Mouse (Mus musculus): ENCODE measurements around the gene Epn2. TPM values are rescaled to one million over a fixed set of nuclear protein-coding genes. Genes with fewer than 3 reads are reported as not detected.
A peak's percentile ranks its signal among the peaks of the same experiment; 100 is the strongest.

Gene Epn2
- total and polyA plus RNA-seq, 2 experiments from 2014 or later, result 74.3 to 74.9 TPM

DNA sequence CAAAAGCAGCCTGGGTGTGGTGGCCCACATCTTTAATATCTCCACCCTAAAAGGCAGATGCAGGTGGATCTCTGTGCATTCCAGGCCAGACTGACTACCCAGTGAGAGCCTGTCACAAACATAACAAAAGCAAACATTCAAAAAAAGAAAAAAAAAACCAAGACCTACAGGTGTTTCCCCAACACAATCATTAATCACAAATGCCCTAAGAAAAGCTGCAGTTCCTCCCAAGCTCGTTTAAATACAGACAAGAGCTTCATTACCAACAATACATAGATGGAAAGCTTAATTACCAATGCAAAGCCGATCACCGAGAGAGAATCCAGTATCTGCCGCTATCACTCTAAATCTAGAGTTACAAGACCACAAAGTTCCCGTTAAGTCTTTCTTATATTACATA lies 1.5 kb downstream of the Epn2 start:
- TF ChIP-seq CTCF (IDR thresholded peaks at IDR 0.05), result no peak
- ATAC-seq (ENCODE audit: low FRiP score) (no peak), DNase-seq (ENCODE audit: low spot score) (no peak)
- 0 out of 2 replicates have a peak, but pooled peaks cover 7% of the 10 kb centered on the region for H3K4me1 ChIP-seq (ENCODE audit: insufficient read depth, low read length)
- H3K36me3 ChIP-seq (ENCODE audit: insufficient read depth, low read length), result no peaks in the 10 kb centered on the region
- peak overlapping the region; percentile 97 for H3K4me3 ChIP-seq (ENCODE audit: low read depth, low read length)
- H3K9ac ChIP-seq (replicated peaks; ENCODE audit: low read length, poor library complexity, severe bottlenecking), result peak overlapping the region; percentile 92; the same call in 1 of the 2 replicates
- no peaks in the 10 kb centered on the region for H3K9me3 ChIP-seq (ENCODE audit: low read length)
- under 1% methylated on average over 5 of the region's 5 CpGs for WGBS
- no peaks in the 10 kb centered on the region for H3K27me3 ChIP-seq (ENCODE audit: insufficient read depth, low read length)
- no peak overlapping the region; the same call in 1 of the 2 replicates for H3K27ac ChIP-seq (ENCODE audit: low read depth, low read length)
- peak overlapping the region; percentile 73 for H3K4me2 ChIP-seq (ENCODE audit: low read depth, low read length, poor library complexity, severe bottlenecking)

DNA sequence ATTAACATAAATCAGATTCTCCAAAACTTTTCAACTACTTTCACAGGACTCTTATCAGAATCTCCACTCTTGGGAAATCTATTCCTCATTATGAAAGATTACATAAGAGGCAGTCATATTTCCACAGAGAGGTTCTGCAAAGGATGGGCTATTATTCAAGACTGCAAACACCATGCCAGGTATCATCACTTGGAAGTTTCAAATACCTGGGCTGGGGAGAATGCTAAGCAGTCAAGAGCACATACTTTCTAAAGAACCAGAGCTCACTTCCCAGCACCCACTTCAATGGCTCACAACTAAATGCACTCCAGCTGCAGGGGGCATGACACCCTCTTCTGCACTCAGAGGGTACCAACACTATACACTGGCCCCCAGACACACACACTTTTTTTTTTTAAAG lies 2.1 kb downstream of the Epn2 start:
- Histone ChIP-seq H3K36me3 (ENCODE audit: insufficient read depth, low read length) (no peaks in the 10 kb centered on the region), H3K4me2 (ENCODE audit: low read depth, low read length, poor library complexity, severe bottlenecking) (peak overlapping the region; percentile 73), H3K4me3 (ENCODE audit: low read depth, low read length) (peak overlapping the region; percentile 97), H3K27me3 (ENCODE audit: insufficient read depth, low read length) (no peaks in the 10 kb centered on the region), H3K9me3 (ENCODE audit: low read length) (no peaks in the 10 kb centered on the region), H3K9ac (replicated peaks; ENCODE audit: low read length, poor library complexity, severe bottlenecking) (no peak overlapping the region), H3K27ac (ENCODE audit: low read depth, low read length) (no peak overlapping the region), H3K4me1 (ENCODE audit: insufficient read depth, low read length) (0 out of 2 replicates have a peak, but pooled peaks cover 7% of the 10 kb centered on the region)
- ATAC-seq (ENCODE audit: low FRiP score), result no peak
- TF ChIP-seq CTCF (IDR thresholded peaks at IDR 0.05), result no peak
- DNase-seq (ENCODE audit: low spot score), result no peak

DNA sequence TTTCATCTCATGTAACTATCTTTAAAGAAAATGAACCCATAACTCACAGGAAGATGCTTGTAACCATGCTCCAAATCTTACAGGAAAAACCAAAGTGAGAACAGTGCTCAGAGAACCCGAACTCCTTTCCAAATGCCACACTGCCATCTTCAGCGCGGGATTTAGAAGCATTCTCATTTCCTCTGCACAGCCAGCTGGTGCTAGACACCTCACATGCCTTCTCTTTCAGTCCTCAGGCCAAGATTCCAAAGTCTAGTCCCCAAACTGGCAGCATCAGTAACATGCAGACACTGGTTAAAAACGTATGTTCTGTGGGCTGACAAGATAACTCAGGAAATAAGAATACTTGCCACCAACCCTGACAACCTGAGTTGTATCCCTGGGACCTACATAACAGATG lies 6.2 kb downstream of the Epn2 start:
- no peak overlapping the region for H3K4me2 ChIP-seq (ENCODE audit: low read depth, low read length, poor library complexity, severe bottlenecking)
- 0 out of 2 replicates have a peak, but pooled peaks cover 7% of the 10 kb centered on the region for H3K4me1 ChIP-seq (ENCODE audit: insufficient read depth, low read length)
- TF ChIP-seq CTCF (IDR thresholded peaks at IDR 0.05), result no peak
- H3K9me3 ChIP-seq (ENCODE audit: low read length), result no peaks in the 10 kb centered on the region
- no peak overlapping the region for H3K4me3 ChIP-seq (ENCODE audit: low read depth, low read length)
- H3K36me3 ChIP-seq (ENCODE audit: insufficient read depth, low read length), result no peaks in the 10 kb centered on the region
- no peak for ATAC-seq (ENCODE audit: low FRiP score)
- no peaks in the 10 kb centered on the region for H3K27me3 ChIP-seq (ENCODE audit: insufficient read depth, low read length)
- WGBS, result 92% methylated on average over 4 of the region's 4 CpGs
- H3K27ac ChIP-seq (ENCODE audit: low read depth, low read length), result no peak overlapping the region
- no peak overlapping the region for H3K9ac ChIP-seq (replicated peaks; ENCODE audit: low read length, poor library complexity, severe bottlenecking)
- DNase-seq (ENCODE audit: low spot score), result no peak

DNA sequence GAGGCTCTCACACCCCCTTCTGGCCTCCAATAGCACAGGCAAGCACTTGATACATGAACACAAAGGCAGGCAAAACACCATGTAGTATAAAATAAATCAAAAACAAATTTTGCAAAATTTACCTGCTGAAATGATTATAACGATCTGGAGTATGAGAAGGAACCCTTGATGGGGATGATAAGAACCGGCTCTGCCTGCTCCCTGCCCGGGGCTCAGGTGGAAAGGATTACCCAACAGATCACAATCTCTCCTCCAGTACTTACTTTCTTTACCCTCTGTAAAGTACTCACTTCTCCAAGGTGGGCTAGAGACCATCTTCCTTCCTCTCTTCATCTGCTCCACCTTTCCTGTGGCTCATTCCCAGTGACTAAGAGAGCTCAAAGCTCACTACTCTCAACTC lies 8.3 kb downstream of the Epn2 start:
- H3K4me3 ChIP-seq (ENCODE audit: low read depth, low read length), result no peak overlapping the region
- H3K27me3 ChIP-seq (ENCODE audit: insufficient read depth, low read length), result no peaks in the 10 kb centered on the region
- TF ChIP-seq CTCF (IDR thresholded peaks at IDR 0.05), result no peak
- no peak overlapping the region for H3K4me2 ChIP-seq (ENCODE audit: low read depth, low read length, poor library complexity, severe bottlenecking)
- no peak overlapping the region for H3K27ac ChIP-seq (ENCODE audit: low read depth, low read length)
- H3K9ac ChIP-seq (replicated peaks; ENCODE audit: low read length, poor library complexity, severe bottlenecking), result no peak overlapping the region
- no peaks in the 10 kb centered on the region for H3K9me3 ChIP-seq (ENCODE audit: low read length)
- DNase-seq (ENCODE audit: low spot score) (no peak), ATAC-seq (ENCODE audit: low FRiP score) (no peak)
- no peaks in the 10 kb centered on the region for H3K36me3 ChIP-seq (ENCODE audit: insufficient read depth, low read length)
- H3K4me1 ChIP-seq (ENCODE audit: insufficient read depth, low read length), result 0 out of 2 replicates have a peak, but pooled peaks cover 5% of the 10 kb centered on the region
- 92% methylated on average over 3 of the region's 3 CpGs for WGBS

DNA sequence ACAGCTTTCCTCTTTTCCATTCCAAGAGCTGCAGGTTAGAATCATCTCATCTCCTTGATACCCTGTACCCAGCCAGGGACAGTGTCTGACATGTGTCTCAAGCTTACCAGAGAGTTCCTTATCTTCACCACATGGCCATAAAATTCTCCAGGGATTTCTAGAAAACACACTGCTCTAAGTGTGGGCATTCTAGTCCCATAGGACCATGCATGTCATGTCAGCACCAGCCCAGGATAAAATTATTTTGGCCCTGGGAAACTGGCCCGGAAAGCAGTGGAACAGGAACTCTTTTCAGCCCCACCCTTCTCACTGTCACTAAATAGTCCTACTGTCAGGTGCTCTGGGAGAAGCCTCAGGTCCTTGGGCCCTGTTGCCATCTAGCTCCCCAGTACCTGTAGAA lies 9.8 kb downstream of the Epn2 start:
- TF ChIP-seq CTCF (IDR thresholded peaks at IDR 0.05), result no peak
- Histone ChIP-seq H3K4me2 (ENCODE audit: low read depth, low read length, poor library complexity, severe bottlenecking) (no peak overlapping the region), H3K27ac (ENCODE audit: low read depth, low read length) (no peak overlapping the region), H3K9ac (replicated peaks; ENCODE audit: low read length, poor library complexity, severe bottlenecking) (no peak overlapping the region), H3K27me3 (ENCODE audit: insufficient read depth, low read length) (no peaks in the 10 kb centered on the region), H3K4me1 (ENCODE audit: insufficient read depth, low read length) (peaks cover 1% of the 10 kb centered on the region; the same call in 1 of the 2 replicates), H3K9me3 (ENCODE audit: low read length) (no peaks in the 10 kb centered on the region), H3K36me3 (ENCODE audit: insufficient read depth, low read length) (no peaks in the 10 kb centered on the region), H3K4me3 (ENCODE audit: low read depth, low read length) (no peak overlapping the region)
- ATAC-seq (ENCODE audit: low FRiP score) (no peak), DNase-seq (ENCODE audit: low spot score) (no peak)
- WGBS, result 90% methylated on average over 1 of the region's 1 CpGs

DNA sequence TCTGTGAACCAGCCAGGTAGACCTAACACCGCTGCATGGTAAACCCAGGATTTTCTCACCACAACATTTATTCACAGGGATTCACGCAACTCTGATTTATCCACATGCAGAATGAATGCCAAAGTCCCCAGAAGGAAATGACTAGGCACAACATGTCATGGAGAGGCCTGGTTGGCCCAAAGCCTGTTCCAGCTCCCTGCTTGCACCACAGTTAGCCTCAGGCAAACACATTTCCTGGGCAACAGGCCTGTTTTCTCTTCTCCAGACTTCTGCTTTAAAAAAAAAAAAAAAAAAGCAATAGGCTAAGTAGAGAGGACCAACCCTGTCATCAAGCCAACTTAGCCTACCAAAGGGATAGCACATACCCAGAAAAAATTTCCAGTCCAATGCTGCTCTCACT lies 14.9 kb downstream of the Epn2 start:
- 88% methylated on average over 2 of the region's 2 CpGs for WGBS
- no peaks in the 10 kb centered on the region for H3K9me3 ChIP-seq (ENCODE audit: low read length)
- H3K27me3 ChIP-seq (ENCODE audit: insufficient read depth, low read length), result no peaks in the 10 kb centered on the region
- H3K9ac ChIP-seq (replicated peaks; ENCODE audit: low read length, poor library complexity, severe bottlenecking), result no peak overlapping the region
- no peak overlapping the region for H3K4me3 ChIP-seq (ENCODE audit: low read depth, low read length)
- H3K27ac ChIP-seq (ENCODE audit: low read depth, low read length), result no peak overlapping the region
- ATAC-seq (ENCODE audit: low FRiP score) (no peak), DNase-seq (ENCODE audit: low spot score) (peak; percentile 62)
- H3K4me1 ChIP-seq (ENCODE audit: insufficient read depth, low read length), result peaks cover 7% of the 10 kb centered on the region; the same call in 1 of the 2 replicates
- no peak overlapping the region for H3K4me2 ChIP-seq (ENCODE audit: low read depth, low read length, poor library complexity, severe bottlenecking)
- no peak for TF ChIP-seq CTCF (IDR thresholded peaks at IDR 0.05)
- no peaks in the 10 kb centered on the region for H3K36me3 ChIP-seq (ENCODE audit: insufficient read depth, low read length)

Data from midbrain, postnatal 0 days (tissue).